Mouse (Mus musculus) kidney, embryonic 15.5 days (tissue): Measurements from ENCODE around the gene Gm44579. TPM values are rescaled to one million over a fixed set of nuclear protein-coding genes. Genes with fewer than 3 reads are reported as not detected.
A peak's percentile ranks its signal among the peaks of the same experiment; 100 is the strongest.

Source experiments
- ATAC-seq: fragments of 200-750 bp; cut with Nextera tagmentation; replicated peaks from 2 replicates; pipeline ENCODE4 v1.8.0; 2017; ENCODE audit warnings: moderate TSS enrichment; ENCODE audit not compliant: low FRiP score
- H3K27ac ChIP-seq: fragments of 300-500 bp; sonication (generic); 2 replicates; pipeline ENCODE4 v1.5.1; 2015; ENCODE audit warnings: mild to moderate bottlenecking, inconsistent platforms
- H3K27me3 ChIP-seq: fragments of 300-500 bp; sonication (generic); 2 replicates; pipeline ENCODE4 v1.6.1; 2015; ENCODE audit warnings: inconsistent platforms
- H3K36me3 ChIP-seq: fragments of 300-500 bp; sonication (generic); 2 replicates; pipeline ENCODE4 v1.6.1; 2015; ENCODE audit warnings: inconsistent platforms
- H3K4me1 ChIP-seq: fragments of 300-500 bp; sonication (generic); 2 replicates; pipeline ENCODE4 v1.6.1; 2015; ENCODE audit warnings: inconsistent platforms
- H3K4me2 ChIP-seq: fragments of 300-500 bp; sonication (generic); 2 replicates; pipeline ENCODE4 v1.6.1; 2015; ENCODE audit warnings: moderate library complexity, mild to moderate bottlenecking, inconsistent platforms
- H3K4me3 ChIP-seq: fragments of 300-500 bp; sonication (generic); replicated peaks from 2 replicates; pipeline ENCODE4 v1.5.1; 2015; ENCODE audit warnings: mild to moderate bottlenecking, inconsistent platforms
- H3K9ac ChIP-seq: fragments of 300-500 bp; sonication (generic); 2 replicates; pipeline ENCODE4 v1.6.1; 2015; ENCODE audit warnings: mild to moderate bottlenecking, inconsistent platforms
- H3K9me3 ChIP-seq: fragments of 300-500 bp; sonication (generic); replicated peaks from 2 replicates; pipeline ENCODE4 v1.6.1; 2016; ENCODE audit warnings: inconsistent platforms
- WGBS: fragments of 180-500 bp; shearing (Covaris S2); methylation state at CpG from one replicate; pipeline ENCODE4 v1.1.7; 2015; ENCODE audit warnings: mixed read lengths; 5-methylcytosine and 5-hydroxymethylcytosine counted together
- polyA plus RNA-seq: library from polyadenylated mRNA; unstranded; fragments of >200 nt; fragmentation: Nextera tagmentation; extraction: Ambion mirVana; gene quantifications from 2 replicates; pipeline ENCODE4 v1.2.1, GENCODE M21; 2015

The Gm44579 gene
- polyA plus RNA-seq, 1 experiment from 2014 or later, result not detected

GRCm38 (mm10) chr15:98148356-98148755 is 72.4 kb downstream of the Gm44579 start:
- Histone ChIP-seq H3K4me2 (no peak overlapping the region), H3K36me3 (no peaks in the 10 kb centered on the region), H3K9me3 (no peaks in the 10 kb centered on the region), H3K27me3 (no peaks in the 10 kb centered on the region), H3K27ac (0 out of 2 replicates have a peak overlapping the region, but pooled peaks have one; percentile 23), H3K4me1 (peaks cover 21% of the 10 kb centered on the region), H3K4me3 (no peak overlapping the region), H3K9ac (no peak overlapping the region)
- no peak for ATAC-seq
- 67% methylated on average over 3 of the region's 3 CpGs for WGBS

- Histone ChIP-seq H3K27ac (peak overlapping the region; percentile 84), H3K4me2 (peak overlapping the region; percentile 86), H3K36me3 (peaks cover 14% of the 10 kb centered on the region), H3K27me3 (no peaks in the 10 kb centered on the region), H3K4me1 (peaks cover 21% of the 10 kb centered on the region), H3K4me3 (peak overlapping the region; percentile 84), H3K9ac (peak overlapping the region; percentile 93), H3K9me3 (no peaks in the 10 kb centered on the region)
- WGBS, result 1% methylated on average over 38 of the region's 38 CpGs
- peak; percentile 95 for ATAC-seq
Observed at GRCm38 (mm10) chr15:98145559-98146181, 75.1 kb downstream of the Gm44579 start.

- peaks cover 21% of the 10 kb centered on the region for H3K36me3 ChIP-seq
- under 1% methylated on average over 36 of the region's 36 CpGs for WGBS
Observed at GRCm38 (mm10) chr15:98144861-98145507, 75.8 kb downstream of the Gm44579 start.

GRCm38 (mm10) chr15:98142515-98142914 is 78.3 kb downstream of the Gm44579 start:
- Histone ChIP-seq H3K27ac (no peak overlapping the region), H3K27me3 (no peaks in the 10 kb centered on the region), H3K4me1 (peaks cover 21% of the 10 kb centered on the region), H3K9ac (no peak overlapping the region), H3K4me3 (no peak overlapping the region), H3K4me2 (no peak overlapping the region), H3K36me3 (peaks cover 43% of the 10 kb centered on the region), H3K9me3 (no peaks in the 10 kb centered on the region)
- WGBS, result 86% methylated on average over 9 of the region's 10 CpGs
- ATAC-seq, result no peak

More at GRCm38 (mm10) chr15:98144861-98145507, 75.8 kb downstream of the Gm44579 start:
- peak overlapping the region; percentile 84 for H3K4me3 ChIP-seq
- H3K4me1 ChIP-seq, result peaks cover 21% of the 10 kb centered on the region
- ATAC-seq, result peak; percentile 68
- H3K27ac ChIP-seq, result peak overlapping the region; percentile 84
- peak overlapping the region; percentile 86 for H3K4me2 ChIP-seq
- peak overlapping the region; percentile 93 for H3K9ac ChIP-seq
- no peaks in the 10 kb centered on the region for H3K9me3 ChIP-seq
- H3K27me3 ChIP-seq, result no peaks in the 10 kb centered on the region

- no peaks in the 10 kb centered on the region for H3K9me3 ChIP-seq
- no peak overlapping the region for H3K9ac ChIP-seq
- H3K36me3 ChIP-seq, result peaks cover 60% of the 10 kb centered on the region
- H3K27me3 ChIP-seq, result no peaks in the 10 kb centered on the region
- H3K4me3 ChIP-seq, result no peak overlapping the region
- peak overlapping the region; percentile 41; the same call in 1 of the 2 replicates for H3K27ac ChIP-seq
- no peak for ATAC-seq
- 54% methylated on average over 5 of the region's 5 CpGs for WGBS
- H3K4me1 ChIP-seq, result peaks cover 20% of the 10 kb centered on the region
- no peak overlapping the region for H3K4me2 ChIP-seq
Observed at GRCm38 (mm10) chr15:98140809-98141208, 80.0 kb downstream of the Gm44579 start.

GRCm38 (mm10) chr15:98139763-98140162 is 81.0 kb downstream of the Gm44579 start:
- WGBS, result 55% methylated on average over 7 of the region's 7 CpGs
- Histone ChIP-seq H3K27me3 (no peaks in the 10 kb centered on the region), H3K36me3 (peaks cover 70% of the 10 kb centered on the region), H3K9ac (no peak overlapping the region), H3K9me3 (no peaks in the 10 kb centered on the region), H3K27ac (peak overlapping the region; percentile 37; the same call in 1 of the 2 replicates), H3K4me3 (no peak overlapping the region), H3K4me1 (peaks cover 14% of the 10 kb centered on the region), H3K4me2 (no peak overlapping the region)
- ATAC-seq, result 0 out of 2 replicates have a peak, but pooled peaks have one; percentile 43

GRCm38 (mm10) chr15:98136871-98137270 is 83.9 kb downstream of the Gm44579 start:
- no peaks in the 10 kb centered on the region for H3K9me3 ChIP-seq
- H3K27me3 ChIP-seq, result no peaks in the 10 kb centered on the region
- H3K4me1 ChIP-seq, result peaks cover 7% of the 10 kb centered on the region; the same call in 1 of the 2 replicates
- no peak overlapping the region for H3K27ac ChIP-seq
- ATAC-seq, result no peak
- peaks cover 95% of the 10 kb centered on the region for H3K36me3 ChIP-seq
- H3K4me3 ChIP-seq, result no peak overlapping the region
- 92% methylated on average over 9 of the region's 9 CpGs for WGBS
- no peak overlapping the region for H3K9ac ChIP-seq
- H3K4me2 ChIP-seq, result no peak overlapping the region

Other genes starting within 250 kb of the Gm44579 start
- gene Col2a1, start 216.3 kb downstream of the Gm44579 start, polyA plus RNA-seq, result 18.9 and 27.0 TPM in 2 replicates
- 38.7 and 44.6 TPM in 2 replicates for gene Pfkm, start 128.4 kb downstream of the Gm44579 start, polyA plus RNA-seq
- 34.0 and 34.3 TPM in 2 replicates for gene Senp1, start 127.2 kb downstream of the Gm44579 start, polyA plus RNA-seq
- 46.2 and 47.4 TPM in 2 replicates for gene Asb8, start 55.4 kb downstream of the Gm44579 start, polyA plus RNA-seq
- 0.99 and 1.6 TPM in 2 replicates for gene Ccdc184, start 53.8 kb downstream of the Gm44579 start, polyA plus RNA-seq
- gene Olfr288, start 25.4 kb downstream of the Gm44579 start, polyA plus RNA-seq, result not detected in 2 replicates
- not detected in 2 replicates for gene Olfr287, start 79 bp upstream of the Gm44579 start, polyA plus RNA-seq
- not detected in 2 replicates for gene Olfr286, start 13.5 kb upstream of the Gm44579 start, polyA plus RNA-seq
- not detected in 2 replicates for gene H1fnt, start 36.3 kb upstream of the Gm44579 start, polyA plus RNA-seq
- 1.6 and 1.7 TPM in 2 replicates for gene Zfp641, start 75.2 kb upstream of the Gm44579 start, polyA plus RNA-seq
- not detected in 2 replicates for gene Olfr285, start 96.4 kb upstream of the Gm44579 start, polyA plus RNA-seq
- not detected in 2 replicates for gene Olfr284, start 120.0 kb upstream of the Gm44579 start, polyA plus RNA-seq
- not detected in 2 replicates for gene Olfr283, start 160.0 kb upstream of the Gm44579 start, polyA plus RNA-seq
- gene Olfr282, start 210.2 kb upstream of the Gm44579 start, polyA plus RNA-seq, result not detected in 2 replicates
- gene Olfr281, start 231.6 kb upstream of the Gm44579 start, polyA plus RNA-seq, result not detected in 2 replicates
- not detected in 2 replicates for gene OR5BS1P, start 248.9 kb upstream of the Gm44579 start, polyA plus RNA-seq